Mouse (Mus musculus): Measurements from ENCODE around the gene Gm37419. TPM values are rescaled to one million over a fixed set of nuclear protein-coding genes. Genes with fewer than 3 reads are reported as not detected.

Gene Gm37419
- total RNA-seq, 2 experiments from 2014 or later, result not detected

GRCm38 (mm10) chr16:23976196-23976595, 12.1 kb upstream of the Gm37419 start:
- DNase-seq (ENCODE audit: extremely low spot score in 1 of 2, low spot score in 2 of 2), result no peak
- intact Hi-C loops (cut with DNase I), result no loop called here

DNA sequence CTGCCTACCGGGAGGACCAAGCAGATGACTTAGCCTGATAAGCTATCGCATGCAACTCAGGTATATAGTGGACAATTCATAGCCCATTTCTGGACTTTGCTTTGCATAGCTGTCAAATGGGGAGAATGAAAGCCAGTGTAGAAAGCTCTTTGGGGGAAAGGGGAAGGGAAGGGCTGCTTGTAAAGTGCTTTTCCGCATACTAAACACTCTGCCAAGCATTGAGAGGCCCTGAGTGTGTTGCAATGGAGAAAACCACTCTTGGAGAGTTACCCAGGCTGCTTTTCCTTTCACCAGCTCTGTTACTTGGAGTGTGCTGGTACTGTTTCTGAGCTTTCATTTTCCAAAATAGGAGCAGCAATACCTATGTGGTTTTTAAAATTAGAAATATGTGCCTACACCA, 10.6 kb upstream of the Gm37419 start:
- no peak for DNase-seq (ENCODE audit: extremely low spot score in 1 of 2, low spot score in 2 of 2)
- intact Hi-C loops (cut with DNase I), result no loop called here

DNA sequence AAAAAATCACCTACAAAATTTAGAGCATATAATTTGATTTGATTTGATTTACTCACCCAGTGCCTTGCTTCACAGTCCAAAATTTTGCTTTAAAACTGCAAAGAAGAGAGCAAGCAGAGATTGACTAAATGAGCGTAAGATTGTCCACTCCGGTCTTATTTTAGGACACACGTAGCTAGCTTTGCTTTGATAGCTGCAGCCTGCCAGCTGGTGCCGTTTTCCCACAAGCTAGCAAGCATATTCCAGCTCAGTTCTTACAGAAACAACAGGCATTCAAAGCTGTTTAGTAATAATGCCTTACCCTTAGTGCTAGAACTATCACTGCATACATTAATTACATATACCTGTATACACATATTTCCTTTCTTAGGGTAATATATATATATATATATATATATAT, 9.8 kb upstream of the Gm37419 start:
- no peak for DNase-seq (ENCODE audit: extremely low spot score in 1 of 2, low spot score in 2 of 2)
- intact Hi-C loops (cut with DNase I), result no loop called here

DNA sequence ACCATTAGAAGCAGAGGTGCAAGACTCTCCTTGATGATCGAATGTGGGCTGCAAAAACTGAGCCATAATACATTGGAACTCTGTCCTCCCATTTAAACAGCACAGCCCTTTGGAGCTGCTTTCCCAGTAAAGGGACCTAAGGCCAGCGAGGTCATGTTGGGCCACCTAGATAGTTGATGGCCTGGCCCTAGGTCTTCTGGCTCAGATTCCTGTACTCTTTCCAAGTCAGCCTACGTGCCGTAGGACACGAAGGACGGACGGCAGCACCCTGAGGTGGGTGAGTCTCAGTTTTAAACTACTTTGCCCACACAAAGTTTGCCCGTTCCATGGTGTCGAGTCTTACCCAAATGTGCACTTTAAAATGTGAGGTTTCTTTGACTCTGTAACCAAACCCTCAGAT, 8.8 kb upstream of the Gm37419 start:
- intact Hi-C loops (cut with DNase I), result no loop called here
- no peak for DNase-seq (ENCODE audit: extremely low spot score in 1 of 2, low spot score in 2 of 2)

GRCm38 (mm10) chr16:23980201-23980870, 7.9 kb upstream of the Gm37419 start:
- intact Hi-C loops (cut with DNase I), result loop anchor here (10.0 kb wide), 6 partner anchors 504 to 1974 kb away; no protein-coding TSS in a partner anchor
- DNase-seq (ENCODE audit: extremely low spot score in 1 of 2, low spot score in 2 of 2), result no peak

GRCm38 (mm10) chr16:23980991-23981720, 7.1 kb upstream of the Gm37419 start:
- intact Hi-C loops (cut with DNase I), result loop anchor here (10.0 kb wide), 6 partner anchors 504 to 1974 kb away; no protein-coding TSS in a partner anchor
- peak in 1 of 2 experiments; percentile 55 for DNase-seq (ENCODE audit: extremely low spot score in 1 of 2, low spot score in 2 of 2)

DNA sequence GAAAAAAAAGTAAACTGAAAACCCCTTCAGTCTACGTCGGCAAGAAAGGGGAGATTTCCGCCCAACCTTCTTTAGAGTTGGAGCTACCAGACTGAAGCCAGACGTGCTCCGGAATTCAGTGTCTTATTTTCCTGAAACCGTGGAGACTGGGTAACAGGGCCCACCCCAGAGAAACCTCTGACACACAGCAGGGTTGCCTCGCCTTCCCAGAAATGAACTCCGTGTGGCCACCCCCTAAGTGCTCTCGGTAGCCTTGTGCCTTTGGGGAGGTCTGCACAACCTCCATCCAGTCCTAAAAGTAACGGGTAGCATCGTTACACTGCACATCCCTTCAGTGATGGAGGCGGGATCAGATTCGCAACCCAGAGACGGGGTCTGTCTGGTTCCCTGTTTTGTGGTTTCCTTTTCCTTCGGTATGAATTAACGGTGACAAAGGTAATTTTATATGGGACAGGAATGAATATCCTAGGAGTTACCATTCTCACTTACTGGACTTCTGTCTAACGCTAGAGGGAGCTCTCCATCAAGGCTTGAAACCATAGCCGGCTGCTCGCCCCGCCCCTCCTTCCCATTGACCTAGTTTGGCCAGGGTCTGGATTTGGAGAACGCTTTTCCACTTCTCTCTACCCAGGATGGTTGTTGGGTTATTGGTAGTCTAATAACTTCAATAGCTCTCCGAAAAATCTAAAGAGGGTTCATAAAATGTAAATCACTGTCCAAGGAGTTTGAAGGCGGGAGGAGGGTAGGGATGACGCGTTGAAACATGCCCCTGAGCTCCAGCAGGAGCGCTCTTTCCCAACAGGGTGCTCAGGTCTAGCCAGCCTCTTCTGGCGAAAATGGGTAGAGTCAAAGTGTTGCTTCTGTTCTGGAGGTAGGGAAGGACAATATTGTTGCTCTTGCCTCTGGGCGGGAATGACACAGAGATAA, 6.1 kb upstream of the Gm37419 start:
- DNase-seq (ENCODE audit: extremely low spot score in 1 of 2, low spot score in 2 of 2), result peak; percentile 83 to 89
- intact Hi-C loops (cut with DNase I), result loop anchor here (2.0 to 10.0 kb wide), 7 partner anchors 503 to 1973 kb away; no protein-coding TSS in a partner anchor

GRCm38 (mm10) chr16:23982891-23983588, 5.2 kb upstream of the Gm37419 start:
- peak; percentile 69 to 93 for DNase-seq (ENCODE audit: extremely low spot score in 1 of 2, low spot score in 2 of 2)
- intact Hi-C loops (cut with DNase I), result loop anchor here (2.0 to 10.0 kb wide), 7 partner anchors 502 to 1972 kb away; no protein-coding TSS in a partner anchor

DNA sequence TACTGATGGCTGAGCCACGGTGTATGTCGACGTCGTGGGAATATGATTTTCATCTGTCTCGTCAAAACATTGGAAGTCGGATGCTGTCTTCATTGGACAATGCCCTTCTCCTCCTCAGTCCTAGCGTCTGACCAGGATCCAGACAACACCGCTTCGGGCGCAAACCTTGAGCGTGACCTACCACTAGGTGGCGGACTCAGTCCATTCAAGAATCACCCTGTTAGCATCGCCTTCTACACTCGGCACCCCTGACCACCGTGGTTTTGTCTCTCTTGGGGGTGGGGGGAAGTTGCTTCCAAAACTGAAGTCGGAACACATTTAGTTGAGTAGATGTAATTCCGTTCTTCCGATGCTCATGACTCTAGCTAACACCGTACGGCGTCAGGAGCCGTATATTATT, 4.1 kb upstream of the Gm37419 start:
- intact Hi-C loops (cut with DNase I), result loop anchor here (2.0 to 10.0 kb wide), 7 partner anchors 501 to 1971 kb away; no protein-coding TSS in a partner anchor
- peak; percentile 87 to 89 for DNase-seq (ENCODE audit: extremely low spot score in 1 of 2, low spot score in 2 of 2)

- intact Hi-C loops (cut with DNase I), result loop anchor here (2.0 to 10.0 kb wide), 7 partner anchors 500 to 1970 kb away; no protein-coding TSS in a partner anchor
- no peak for DNase-seq (ENCODE audit: extremely low spot score in 1 of 2, low spot score in 2 of 2)
Observed at GRCm38 (mm10) chr16:23984760-23985466, 3.4 kb upstream of the Gm37419 start.

DNA sequence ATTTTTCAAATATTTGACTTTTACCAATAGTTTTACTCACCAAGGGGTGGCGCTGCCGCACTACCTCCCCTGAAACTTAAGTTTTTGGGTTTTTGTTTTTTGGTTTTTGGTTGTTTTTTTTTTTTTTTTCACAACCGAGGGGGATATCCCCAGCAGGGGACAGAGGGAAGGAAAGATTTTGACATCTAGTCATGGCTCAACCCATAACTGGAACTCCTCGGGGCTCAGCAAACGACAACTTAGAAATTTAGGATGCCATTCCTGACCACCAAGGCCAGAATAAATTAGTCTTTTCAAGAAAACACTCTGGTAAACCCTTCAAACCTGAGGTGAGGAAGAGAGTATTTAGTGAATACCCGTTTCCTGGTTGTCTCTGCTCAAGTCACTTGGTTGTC, 2.8 kb upstream of the Gm37419 start:
- intact Hi-C loops (cut with DNase I), result loop anchor here (2.0 to 10.0 kb wide), 7 partner anchors 499 to 1969 kb away; no protein-coding TSS in a partner anchor
- peak in 1 of 2 experiments; percentile 63 for DNase-seq (ENCODE audit: extremely low spot score in 1 of 2, low spot score in 2 of 2)

DNA sequence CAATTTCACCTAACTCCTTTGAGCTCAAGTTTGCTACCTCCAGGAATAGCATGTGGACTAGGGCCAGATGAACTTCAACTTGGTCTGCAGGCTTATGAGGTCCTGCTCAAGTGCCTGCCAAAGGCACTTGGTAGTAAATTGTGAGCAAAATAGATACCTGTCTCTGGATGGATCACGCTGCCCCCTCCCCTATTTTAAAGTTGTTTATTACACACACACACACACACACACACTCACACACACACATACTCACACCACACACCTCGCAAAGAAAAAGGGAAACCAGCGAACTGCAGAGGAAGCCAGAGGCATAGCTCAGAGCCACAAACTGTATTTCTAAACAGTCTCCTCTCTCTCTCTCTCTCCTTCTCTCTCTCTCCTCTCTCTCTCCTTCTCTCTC, 2.1 kb upstream of the Gm37419 start:
- intact Hi-C loops (cut with DNase I), result loop anchor here (2.0 to 10.0 kb wide), 7 partner anchors 499 to 1969 kb away; no protein-coding TSS in a partner anchor
- no peak for DNase-seq (ENCODE audit: extremely low spot score in 1 of 2, low spot score in 2 of 2)

DNA sequence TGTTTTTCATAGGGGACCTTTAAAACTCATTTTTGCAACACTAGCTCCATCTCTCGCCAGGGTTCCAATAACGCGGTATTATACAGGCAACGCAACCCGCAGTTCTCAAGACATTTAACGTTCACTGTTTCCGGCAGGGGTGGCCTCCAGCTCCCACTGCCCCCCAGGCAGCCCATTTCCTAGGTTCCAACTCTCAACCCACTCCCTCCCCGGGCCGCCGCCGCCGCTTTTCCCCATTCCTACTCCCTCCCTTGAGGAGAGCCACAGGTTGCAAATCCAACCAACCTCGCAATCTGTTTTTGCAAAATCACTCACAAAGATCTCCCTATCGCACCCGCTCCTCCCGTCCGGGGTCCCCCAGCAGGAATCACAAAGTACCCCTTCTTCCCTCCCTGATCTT, 1.4 kb upstream of the Gm37419 start:
- DNase-seq (ENCODE audit: extremely low spot score in 1 of 2, low spot score in 2 of 2), result peak in 1 of 2 experiments; percentile 57
- intact Hi-C loops (cut with DNase I), result loop anchor here (2.0 to 10.0 kb wide), 7 partner anchors 498 to 1968 kb away; no protein-coding TSS in a partner anchor

DNA sequence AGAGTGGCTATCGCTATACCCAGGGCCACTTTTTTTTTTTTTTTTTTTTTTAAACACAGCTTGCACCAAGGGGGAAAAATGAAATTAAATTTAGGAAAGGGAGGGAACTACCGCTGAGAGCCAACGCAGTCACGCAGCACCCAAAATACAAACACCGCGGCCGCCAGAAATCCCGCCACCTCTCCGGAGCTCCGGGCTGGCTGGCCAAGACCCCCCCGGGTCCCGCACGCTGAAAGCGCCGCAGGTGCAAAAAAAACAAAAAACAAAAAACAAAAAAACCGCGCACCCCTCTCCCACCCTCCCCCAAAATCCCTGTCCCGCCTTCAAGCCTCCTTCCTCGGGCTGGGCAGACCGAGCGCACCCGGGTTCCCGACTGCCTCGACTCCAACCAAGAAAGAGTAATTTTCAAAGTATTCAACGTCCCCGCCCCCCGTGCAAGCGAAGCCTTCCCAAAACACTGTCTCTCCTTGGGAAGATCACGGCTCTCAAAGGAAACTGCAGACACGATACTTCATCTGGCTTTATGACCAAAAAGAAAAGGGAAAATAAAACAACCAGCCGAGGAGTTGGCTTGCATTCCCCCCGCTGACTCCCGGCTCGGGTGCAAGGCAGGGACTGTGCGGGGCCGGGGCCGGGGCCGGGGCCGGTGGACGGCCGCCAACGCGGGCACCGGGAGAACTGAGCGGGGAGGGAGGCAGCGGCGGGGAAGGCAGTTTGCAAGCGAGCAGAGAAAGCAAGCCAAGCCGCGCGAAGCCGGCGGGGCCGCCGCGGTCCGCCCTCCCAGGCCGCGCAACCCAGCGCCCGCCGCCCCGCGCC, 733 bp upstream of the Gm37419 start:
- peak in 1 of 2 experiments; percentile 71 for DNase-seq (ENCODE audit: extremely low spot score in 1 of 2, low spot score in 2 of 2)
- intact Hi-C loops (cut with DNase I), result loop anchor here (2.0 to 10.0 kb wide), 8 partner anchors 497 to 1967 kb away; no protein-coding TSS in a partner anchor

GRCm38 (mm10) chr16:23988157-23988465, 171 bp upstream of the Gm37419 start:
- no peak for DNase-seq (ENCODE audit: extremely low spot score in 1 of 2, low spot score in 2 of 2)
- intact Hi-C loops (cut with DNase I), result loop anchor here (2.0 to 10.0 kb wide), 7 partner anchors 497 to 1967 kb away; no protein-coding TSS in a partner anchor
